Mouse (Mus musculus) embryonic facial prominence, embryonic 15.5 days (tissue): Measurements from ENCODE around the gene Cdh4. TPM values are rescaled to one million over a fixed set of nuclear protein-coding genes. Genes with fewer than 3 reads are reported as not detected.

Experiments
- ATAC-seq: fragments of 200-750 bp; cut with Nextera tagmentation; 2 replicates; pipeline ENCODE4 v1.8.0; 2017; ENCODE audit warnings: low read depth, moderate TSS enrichment; ENCODE audit not compliant: insufficient number of reproducible peaks, low FRiP score, low TSS enrichment
- H3K27ac ChIP-seq: fragments of 300-500 bp; sonication (generic); replicated peaks from 2 replicates; pipeline ENCODE4 v1.5.1; 2015; ENCODE audit warnings: mild to moderate bottlenecking, inconsistent platforms
- H3K27me3 ChIP-seq: fragments of 300-500 bp; sonication (generic); 2 replicates; pipeline ENCODE4 v1.6.1; 2015; ENCODE audit warnings: inconsistent platforms
- H3K36me3 ChIP-seq: fragments of 300-500 bp; sonication (generic); 2 replicates; pipeline ENCODE4 v1.6.1; 2015; ENCODE audit warnings: mild to moderate bottlenecking, inconsistent platforms
- H3K4me1 ChIP-seq: fragments of 300-500 bp; sonication (generic); 2 replicates; pipeline ENCODE4 v1.6.1; 2015; ENCODE audit warnings: inconsistent platforms
- H3K4me2 ChIP-seq: fragments of 300-500 bp; sonication (generic); replicated peaks from 2 replicates; pipeline ENCODE4 v1.6.1; 2015; ENCODE audit warnings: mild to moderate bottlenecking, inconsistent platforms
- H3K4me3 ChIP-seq: fragments of 300-500 bp; sonication (generic); replicated peaks from 2 replicates; pipeline ENCODE4 v1.5.1; 2015; ENCODE audit warnings: mild to moderate bottlenecking, inconsistent platforms
- H3K9ac ChIP-seq: fragments of 300-500 bp; sonication (generic); 2 replicates; pipeline ENCODE4 v1.6.1; 2015; ENCODE audit warnings: inconsistent platforms
- H3K9me3 ChIP-seq: fragments of 300-500 bp; sonication (generic); replicated peaks from 2 replicates; pipeline ENCODE4 v1.6.1; 2016; ENCODE audit warnings: inconsistent platforms
- WGBS: fragments of 180-500 bp; shearing (Covaris S2); methylation state at CpG from one replicate; pipeline ENCODE4 v1.1.7; 2015; 5-methylcytosine and 5-hydroxymethylcytosine counted together
- polyA plus RNA-seq: library from polyadenylated mRNA; unstranded; fragments of >200 nt; fragmentation: Nextera tagmentation; extraction: Ambion mirVana; gene quantifications from 2 replicates; pipeline ENCODE4 v1.2.1, GENCODE M21; 2015

Cdh4 gene
- polyA plus RNA-seq, 1 experiment from 2014 or later, result 10.8 TPM

- H3K36me3 ChIP-seq, result no peaks in the 10 kb centered on the region
- H3K9me3 ChIP-seq, result no peaks in the 10 kb centered on the region
- H3K4me2 ChIP-seq, result no peak overlapping the region
- H3K27me3 ChIP-seq, result peaks cover 29% of the 10 kb centered on the region
- 27% methylated on average over 16 of the region's 16 CpGs for WGBS
- H3K4me1 ChIP-seq, result peaks cover 18% of the 10 kb centered on the region
- no peak overlapping the region for H3K27ac ChIP-seq
- no peak overlapping the region for H3K4me3 ChIP-seq
- H3K9ac ChIP-seq, result no peak overlapping the region
- no peak for ATAC-seq
Observed at GRCm38 (mm10) chr2:179766664-179767526, 324.7 kb downstream of the Cdh4 start.

- ATAC-seq, result no peak
- Histone ChIP-seq H3K27me3 (peaks cover 29% of the 10 kb centered on the region), H3K9me3 (no peaks in the 10 kb centered on the region), H3K27ac (no peak overlapping the region), H3K4me1 (peaks cover 17% of the 10 kb centered on the region), H3K4me3 (no peak overlapping the region), H3K9ac (no peak overlapping the region), H3K4me2 (no peak overlapping the region), H3K36me3 (no peaks in the 10 kb centered on the region)
- WGBS, result 17% methylated on average over 9 of the region's 9 CpGs
Observed at GRCm38 (mm10) chr2:179767527-179767849, 325.3 kb downstream of the Cdh4 start.

DNA sequence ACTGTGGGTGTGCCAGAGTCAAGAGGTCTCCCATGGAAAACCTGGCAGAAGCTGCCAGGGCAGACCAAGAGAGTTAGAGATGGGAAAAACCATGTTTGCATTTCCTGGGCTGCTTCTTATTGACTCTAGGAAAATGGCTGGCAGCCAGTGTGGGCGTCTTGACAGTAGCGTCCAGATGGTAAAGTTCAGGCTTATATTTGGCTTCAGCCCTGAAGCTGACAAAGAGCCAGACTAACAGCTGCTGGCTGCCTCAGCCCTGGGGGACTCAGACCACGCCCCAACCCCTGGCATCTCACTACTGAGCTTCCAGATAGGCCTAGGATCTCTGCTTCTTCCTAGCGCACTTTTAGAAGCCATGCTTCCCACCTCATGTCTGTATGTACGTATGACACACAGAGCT lies 326.9 kb downstream of the Cdh4 start:
- Histone ChIP-seq H3K4me2 (no peak overlapping the region), H3K36me3 (no peaks in the 10 kb centered on the region), H3K9me3 (no peaks in the 10 kb centered on the region), H3K4me1 (peaks cover 13% of the 10 kb centered on the region), H3K4me3 (no peak overlapping the region), H3K27me3 (peaks cover 37% of the 10 kb centered on the region), H3K27ac (no peak overlapping the region), H3K9ac (no peak overlapping the region)
- peak; percentile 63; the same call in 1 of the 2 replicates for ATAC-seq
- 37% methylated on average over 5 of the region's 5 CpGs for WGBS

DNA sequence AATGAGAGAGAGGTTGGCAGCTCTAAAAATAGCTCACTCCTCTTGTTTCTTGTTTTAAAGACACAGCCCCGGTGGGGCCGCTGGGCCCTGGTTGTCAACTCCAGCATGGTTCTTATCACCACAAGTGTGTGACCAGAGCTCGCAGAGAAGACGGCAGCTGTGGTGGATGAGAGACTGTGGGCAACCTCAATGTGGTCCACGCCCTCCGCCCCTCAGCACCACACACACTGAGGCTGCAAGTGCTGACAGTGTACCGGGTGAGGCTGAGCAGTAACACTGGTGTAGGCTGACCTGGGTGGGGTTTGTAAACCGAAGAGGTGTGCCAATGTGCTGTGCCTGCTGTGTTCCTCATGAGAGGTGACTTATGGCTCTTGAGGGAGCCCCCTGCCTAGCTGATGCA lies 327.7 kb downstream of the Cdh4 start:
- Histone ChIP-seq H3K27me3 (peaks cover 40% of the 10 kb centered on the region), H3K4me3 (no peak overlapping the region), H3K36me3 (no peaks in the 10 kb centered on the region), H3K4me1 (peaks cover 13% of the 10 kb centered on the region), H3K4me2 (no peak overlapping the region), H3K9me3 (no peaks in the 10 kb centered on the region), H3K27ac (no peak overlapping the region), H3K9ac (no peak overlapping the region)
- WGBS, result 73% methylated on average over 8 of the region's 8 CpGs
- ATAC-seq, result 0 out of 2 replicates have a peak, but pooled peaks have one; percentile 47

GRCm38 (mm10) chr2:179774440-179775110 lies 332.3 kb downstream of the Cdh4 start:
- no peak overlapping the region for H3K27ac ChIP-seq
- 21% methylated on average over 13 of the region's 13 CpGs for WGBS
- no peak overlapping the region for H3K4me2 ChIP-seq

GRCm38 (mm10) chr2:179775999-179776705 lies 333.9 kb downstream of the Cdh4 start:
- ATAC-seq, result no peak
- no peak overlapping the region for H3K9ac ChIP-seq
- no peak overlapping the region for H3K4me3 ChIP-seq
- 76% methylated on average over 10 of the region's 10 CpGs for WGBS
- no peaks in the 10 kb centered on the region for H3K9me3 ChIP-seq
- no peak overlapping the region for H3K27ac ChIP-seq
- no peak overlapping the region for H3K4me2 ChIP-seq
- no peaks in the 10 kb centered on the region for H3K4me1 ChIP-seq
- H3K36me3 ChIP-seq, result no peaks in the 10 kb centered on the region
- H3K27me3 ChIP-seq, result peaks cover 22% of the 10 kb centered on the region

More at GRCm38 (mm10) chr2:179774440-179775110, 332.3 kb downstream of the Cdh4 start:
- Histone ChIP-seq H3K36me3 (no peaks in the 10 kb centered on the region), H3K4me3 (no peak overlapping the region), H3K9ac (no peak overlapping the region), H3K4me1 (0 out of 2 replicates have a peak, but pooled peaks cover 3% of the 10 kb centered on the region), H3K9me3 (no peaks in the 10 kb centered on the region), H3K27me3 (peaks cover 22% of the 10 kb centered on the region)
- ATAC-seq, result no peak; the same call in 1 of the 2 replicates

DNA sequence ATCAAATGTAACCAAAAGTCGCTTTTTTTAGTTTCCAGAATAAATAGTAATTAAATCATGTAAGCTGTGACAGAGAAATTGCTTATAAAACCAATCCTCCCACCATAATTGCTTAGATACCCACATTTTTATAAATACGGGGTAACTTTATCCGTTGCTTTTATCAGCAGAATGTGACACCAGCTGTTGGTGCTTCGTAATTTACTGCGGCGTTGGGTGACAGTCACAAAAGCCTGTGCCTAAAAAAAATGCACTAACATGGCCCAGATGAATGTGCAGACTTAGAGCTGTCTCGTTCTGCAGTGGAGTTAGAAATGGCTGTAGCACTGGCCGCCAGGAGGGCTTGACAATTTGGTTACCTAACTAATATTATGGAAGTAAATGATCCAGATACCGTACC lies 337.0 kb downstream of the Cdh4 start:
- Histone ChIP-seq H3K27me3 (peaks cover 14% of the 10 kb centered on the region; the same call in 1 of the 2 replicates), H3K27ac (no peak overlapping the region), H3K4me2 (no peak overlapping the region), H3K36me3 (no peaks in the 10 kb centered on the region), H3K4me3 (no peak overlapping the region), H3K9me3 (no peaks in the 10 kb centered on the region), H3K4me1 (no peaks in the 10 kb centered on the region), H3K9ac (no peak overlapping the region)
- WGBS, result 57% methylated on average over 9 of the region's 9 CpGs
- ATAC-seq, result no peak

DNA sequence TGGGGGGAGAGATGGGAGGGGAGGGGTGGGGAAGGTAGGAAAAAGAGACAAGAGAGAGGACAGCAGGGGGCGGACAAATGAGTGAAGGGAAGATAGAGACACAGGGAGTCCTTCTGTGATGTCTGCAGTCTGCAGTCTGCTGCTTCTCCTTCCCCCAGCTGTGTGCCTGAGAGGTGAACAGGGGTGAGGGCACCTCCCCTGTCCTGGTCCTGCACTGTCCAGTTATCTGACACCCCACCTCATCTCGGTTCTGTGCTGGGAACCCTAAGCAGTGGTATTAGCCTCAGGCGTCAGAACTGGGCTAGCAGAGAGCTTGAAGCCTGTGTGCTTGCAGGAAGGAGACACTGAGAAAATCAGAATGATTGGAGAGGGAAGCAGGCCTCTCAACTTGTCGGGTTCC lies 338.7 kb downstream of the Cdh4 start:
- Histone ChIP-seq H3K4me2 (no peak overlapping the region), H3K27ac (no peak overlapping the region), H3K9ac (no peak overlapping the region), H3K27me3 (peaks cover 4% of the 10 kb centered on the region; the same call in 1 of the 2 replicates), H3K4me1 (no peaks in the 10 kb centered on the region), H3K4me3 (no peak overlapping the region), H3K36me3 (no peaks in the 10 kb centered on the region), H3K9me3 (no peaks in the 10 kb centered on the region)
- no peak for ATAC-seq
- 30% methylated on average over 4 of the region's 4 CpGs for WGBS

- Histone ChIP-seq H3K4me2 (no peak overlapping the region), H3K9me3 (no peaks in the 10 kb centered on the region), H3K36me3 (no peaks in the 10 kb centered on the region), H3K27me3 (no peaks in the 10 kb centered on the region), H3K4me1 (peaks cover under 1% of the 10 kb centered on the region; the same call in 1 of the 2 replicates), H3K27ac (no peak overlapping the region), H3K9ac (no peak overlapping the region), H3K4me3 (no peak overlapping the region)
- ATAC-seq, result no peak
- 47% methylated on average over 18 of the region's 18 CpGs for WGBS
Observed at GRCm38 (mm10) chr2:179787256-179787655, 345.0 kb downstream of the Cdh4 start.

DNA sequence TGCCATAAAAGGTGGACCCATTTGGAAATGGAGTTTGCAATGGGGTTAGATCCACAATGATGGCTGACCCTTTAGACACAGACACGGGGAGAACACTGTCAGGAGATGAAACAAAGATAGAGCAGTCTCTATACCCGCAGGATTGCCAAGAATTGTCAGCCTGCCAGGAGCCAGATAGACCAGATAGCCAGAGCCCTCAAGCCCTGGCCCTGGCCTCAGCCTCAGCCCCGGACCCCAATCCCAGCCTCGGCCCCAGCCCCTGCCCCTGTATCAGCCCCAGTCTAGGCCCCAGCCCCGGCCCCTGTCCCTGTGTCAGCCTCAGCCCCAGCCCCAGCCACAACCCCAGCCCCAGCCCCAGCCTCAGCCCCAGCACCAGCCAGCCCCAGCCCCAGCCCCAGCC lies 345.6 kb downstream of the Cdh4 start:
- Histone ChIP-seq H3K4me2 (no peak overlapping the region), H3K4me1 (peaks cover 6% of the 10 kb centered on the region), H3K27ac (no peak overlapping the region), H3K27me3 (no peaks in the 10 kb centered on the region), H3K9me3 (no peaks in the 10 kb centered on the region), H3K4me3 (no peak overlapping the region), H3K36me3 (no peaks in the 10 kb centered on the region), H3K9ac (no peak overlapping the region)
- 73% methylated on average over 5 of the region's 5 CpGs for WGBS
- 0 out of 2 replicates have a peak, but pooled peaks have one; percentile 47 for ATAC-seq

DNA sequence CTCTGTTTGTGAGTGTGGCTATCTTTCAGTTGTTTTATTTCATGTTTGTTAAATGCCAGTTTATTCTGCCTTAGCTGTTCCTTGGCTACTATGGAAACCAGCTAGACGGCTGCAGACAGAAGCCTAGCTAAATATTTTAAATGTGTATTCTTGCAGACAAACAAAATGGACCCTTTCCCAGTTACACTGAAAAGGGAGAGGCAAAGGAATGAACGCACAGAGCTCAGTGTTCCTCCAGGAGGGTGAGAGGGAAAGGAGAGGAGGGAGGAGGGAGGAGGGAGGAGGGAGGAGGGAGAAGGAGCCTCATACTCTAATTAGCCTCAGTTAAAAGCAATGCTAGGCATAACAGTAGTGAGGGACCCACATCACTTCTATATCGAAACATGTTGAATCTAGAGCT lies 348.5 kb downstream of the Cdh4 start:
- ATAC-seq, result no peak
- Histone ChIP-seq H3K9me3 (no peaks in the 10 kb centered on the region), H3K4me1 (peaks cover 12% of the 10 kb centered on the region), H3K4me3 (no peak overlapping the region), H3K9ac (no peak overlapping the region), H3K4me2 (no peak overlapping the region), H3K27ac (no peak overlapping the region), H3K27me3 (no peaks in the 10 kb centered on the region; the same call in 1 of the 2 replicates), H3K36me3 (no peaks in the 10 kb centered on the region)
- 69% methylated on average over 3 of the region's 3 CpGs for WGBS
